Mouse (Mus musculus): ENCODE measurements around the gene Pramef25. TPM values are rescaled to one million over a fixed set of nuclear protein-coding genes. Genes with fewer than 3 reads are reported as not detected.

Gene Pramef25
- polyA plus RNA-seq (2012; rRNA removed; ENCODE audit: low replicate concordance), result not detected in 2 replicates

GRCm38 (mm10) chr4:143950916-143951315 lies at the start of gene Pramef25:
Gene Pramef25 (minus strand): TSS chr4:143951016.

GRCm38 (mm10) chr4:143994269-143994668 lies 43.5 kb upstream of the Pramef25 start, which contains the start of gene Pramef17:
Gene Pramef17 (minus strand): TSS chr4:143994369.

GRCm38 (mm10) chr4:143966850-143967249 lies 16.0 kb upstream of the Pramef25 start, which contains the start of gene Gm13101:
Gene Gm13101 (minus strand): TSS chr4:143966950.

GRCm38 (mm10) chr4:143900280-143900679 lies 50.5 kb downstream of the Pramef25 start, which contains the start of gene Pramef6:
Gene Pramef6 (minus strand): TSS chr4:143900380.

Other genes with a start within 250 kb of the Pramef25 start
- not detected in 2 replicates for gene Gm13089, start 248.3 kb downstream of the Pramef25 start, polyA plus RNA-seq (2012; rRNA removed; ENCODE audit: low replicate concordance)
- not detected in 2 replicates for gene Gm13078, start 231.6 kb downstream of the Pramef25 start, polyA plus RNA-seq (2012; rRNA removed; ENCODE audit: low replicate concordance)
- not detected in 2 replicates for gene Gm13023, start 161.7 kb downstream of the Pramef25 start, polyA plus RNA-seq (2012; rRNA removed; ENCODE audit: low replicate concordance)
- not detected in 2 replicates for gene Gm13084, start 134.9 kb downstream of the Pramef25 start, polyA plus RNA-seq (2012; rRNA removed; ENCODE audit: low replicate concordance)
- not detected in 2 replicates for gene Gm13103, start 104.5 kb downstream of the Pramef25 start, polyA plus RNA-seq (2012; rRNA removed; ENCODE audit: low replicate concordance)
- gene Pramef6, start 50.6 kb downstream of the Pramef25 start, polyA plus RNA-seq (2012; rRNA removed; ENCODE audit: low replicate concordance), result not detected in 2 replicates
- gene Gm13101, start 15.9 kb upstream of the Pramef25 start, polyA plus RNA-seq (2012; rRNA removed; ENCODE audit: low replicate concordance), result not detected in 2 replicates
- not detected in 2 replicates for gene Pramef17, start 43.4 kb upstream of the Pramef25 start, polyA plus RNA-seq (2012; rRNA removed; ENCODE audit: low replicate concordance)
- not detected in 2 replicates for gene Pramel4, start 108.1 kb upstream of the Pramef25 start, polyA plus RNA-seq (2012; rRNA removed; ENCODE audit: low replicate concordance)
- not detected in 2 replicates for gene Gm13102, start 155.5 kb upstream of the Pramef25 start, polyA plus RNA-seq (2012; rRNA removed; ENCODE audit: low replicate concordance)
- not detected in 2 replicates for gene Oog3, start 211.6 kb upstream of the Pramef25 start, polyA plus RNA-seq (2012; rRNA removed; ENCODE audit: low replicate concordance)
- not detected in 2 replicates for gene Oog2, start 239.7 kb upstream of the Pramef25 start, polyA plus RNA-seq (2012; rRNA removed; ENCODE audit: low replicate concordance)

Measured in duodenum, adult 2 months (tissue).